8 mouse cellular contexts compared by ENCODE assay signal in the genomic region with DNA sequence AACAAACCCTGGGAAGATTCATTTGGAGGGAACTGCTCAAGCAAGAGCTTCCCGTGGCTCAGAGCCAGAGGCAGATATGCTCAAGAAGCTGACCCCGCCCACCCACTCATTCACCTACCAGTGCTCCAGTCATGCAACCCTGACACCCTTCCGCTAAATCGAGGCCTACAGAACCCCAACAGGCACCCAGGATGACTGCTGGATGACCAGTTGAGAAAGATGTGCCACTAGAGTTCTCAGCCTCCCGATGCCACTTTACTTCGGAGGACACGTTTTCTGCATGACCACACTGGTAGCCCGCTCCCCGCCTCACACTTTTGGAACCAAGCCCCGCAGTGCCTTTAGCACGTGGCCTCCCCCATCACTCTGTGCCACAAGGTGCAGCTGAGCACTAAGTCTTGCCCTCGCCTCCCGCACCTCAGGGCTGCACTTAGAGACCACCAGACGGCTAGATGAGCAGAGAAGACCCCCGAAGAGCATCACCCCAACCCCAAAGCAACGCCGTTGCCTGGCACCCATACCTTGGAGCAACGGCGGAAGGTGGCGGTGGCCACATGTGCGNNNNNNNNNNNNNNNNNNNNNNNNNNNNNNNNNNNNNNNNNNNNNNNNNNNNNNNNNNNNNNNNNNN. TPM values are rescaled to one million over a fixed set of nuclear protein-coding genes. Genes with fewer than 3 reads are reported as not detected.
DNase-seq lines count a peak whose midpoint lies in the region; ATAC-seq and TF ChIP-seq lines count a peak whose summit lies in the region.

No protein-coding gene starts in this region.

- H3K36me3 ChIP-seq in ES-E14 (ENCODE audit: control insufficient read depth, insufficient read depth, low read length, poor library complexity, severe bottlenecking), result no peaks in the 10 kb centered on the region; the same call in 1 of the 2 replicates
- H3K36me3 ChIP-seq in hindbrain, embryonic 11.5 days (ENCODE audit: control insufficient read depth, insufficient read depth, low read length), result no peaks in the 10 kb centered on the region
- no peaks in the 10 kb centered on the region for H3K36me3 ChIP-seq in liver, embryonic 16.5 days (ENCODE audit: control insufficient read depth, insufficient read depth)

- H3K9me3 ChIP-seq in ES-E14 (ENCODE audit: control insufficient read depth, insufficient read depth, low read depth, low read length), result no peaks in the 10 kb centered on the region
- H3K9me3 ChIP-seq in hindbrain, embryonic 11.5 days (ENCODE audit: control insufficient read depth, low read length), result no peaks in the 10 kb centered on the region
- H3K9me3 ChIP-seq in liver, embryonic 16.5 days (replicated peaks; ENCODE audit: control insufficient read depth, low read length), result no peaks in the 10 kb centered on the region

- peak overlapping the region; percentile 49 for H3K9ac ChIP-seq in ES-E14 (ENCODE audit: insufficient read depth, low read depth, low read length, poor library complexity, severe bottlenecking)
- H3K9ac ChIP-seq in hindbrain, embryonic 11.5 days (ENCODE audit: low read depth, low read length), result peak overlapping the region; percentile 34; the same call in 1 of the 2 replicates
- H3K9ac ChIP-seq in liver, embryonic 16.5 days (ENCODE audit: low read depth, low read length), result peak overlapping the region; percentile 50

- H3K27me3 ChIP-seq in hindbrain, embryonic 11.5 days (ENCODE audit: control insufficient read depth, insufficient read depth, low read length), result peaks cover 24% of the 10 kb centered on the region
- H3K27me3 ChIP-seq in liver, embryonic 16.5 days (ENCODE audit: control insufficient read depth, insufficient read depth, low read depth, low read length), result peaks cover 23% of the 10 kb centered on the region

- H3K4me3 ChIP-seq in ES-E14 (ENCODE audit: insufficient read depth in 1 of 2, low read depth in 1 of 2, low read length in 2 of 2, poor library complexity in 1 of 2, severe bottlenecking in 1 of 2), result peak overlapping the region; percentile 40 to 59; a peak in 3 of 4 replicates
- peak overlapping the region; percentile 38 for H3K4me3 ChIP-seq in hindbrain, embryonic 11.5 days (ENCODE audit: low read depth, low read length)
- peak overlapping the region; percentile 55 for H3K4me3 ChIP-seq in liver, embryonic 16.5 days (ENCODE audit: low read depth, low read length)

- DNase-seq in cerebellum, postnatal 10 days, result peak; percentile 79 to 83
- no peak for DNase-seq in cerebellum, adult 9-11 months
- no peak for DNase-seq in ES-E14 (ENCODE audit: low read depth, low spot score)
- peak; percentile 11 for DNase-seq in hindbrain, embryonic 11.5 days (ENCODE audit: low spot score)
- no peak for DNase-seq in T-cell, adult 2 months (ENCODE audit: low spot score)
- DNase-seq in adrenal gland, postnatal 4 days (ENCODE audit: low spot score in 2 of 2), result no peak
- DNase-seq in gastrocnemius, postnatal 10 days, result no peak

- no peak overlapping the region for H3K27ac ChIP-seq in ES-E14 (ENCODE audit: insufficient read depth, low read depth, low read length, poor library complexity, severe bottlenecking)
- no peak overlapping the region for H3K27ac ChIP-seq in hindbrain, embryonic 11.5 days (ENCODE audit: low read depth, low read length)
- H3K27ac ChIP-seq in liver, embryonic 16.5 days (ENCODE audit: low read length), result peak overlapping the region; percentile 67

- 22% methylated on average over 21 of the region's 21 CpGs for WGBS in hindbrain, embryonic 11.5 days
- 30% methylated on average over 21 of the region's 21 CpGs for WGBS in liver, embryonic 16.5 days (ENCODE audit: insufficient replicate concordance)

- ATAC-seq in hindbrain, embryonic 11.5 days (ENCODE audit: low FRiP score), result no peak
- ATAC-seq in liver, embryonic 16.5 days (ENCODE audit: low read depth), result no peak

- in situ Hi-C loops in ES-E14 (cut with MboI; ENCODE audit: low sequenced_read_pairs in 2 of 2, unreplicated experiment in 2 of 2), result no loop called here

- peak overlapping the region; percentile 85 for H3K4me2 ChIP-seq in hindbrain, embryonic 11.5 days (replicated peaks; ENCODE audit: low read depth, low read length)
- H3K4me2 ChIP-seq in liver, embryonic 16.5 days (ENCODE audit: low read depth, low read length), result peak overlapping the region; percentile 21

- H3K4me1 ChIP-seq in ES-E14 (ENCODE audit: control insufficient read depth in 2 of 2, insufficient read depth in 2 of 2, low read length in 2 of 2, poor library complexity in 1 of 2), result peaks cover 0 to 12% of the 10 kb centered on the region in 2 experiments; a peak in 1 of 4 replicates
- H3K4me1 ChIP-seq in hindbrain, embryonic 11.5 days (replicated peaks; ENCODE audit: control insufficient read depth, insufficient read depth, low read length), result no peaks in the 10 kb centered on the region
- H3K4me1 ChIP-seq in liver, embryonic 16.5 days (ENCODE audit: control insufficient read depth, low read depth, low read length), result no peaks in the 10 kb centered on the region

TF ChIP-seq in ES-E14, 5 proteins besides CTCF, POLR2A, EP300 and RAD21:
- TF ChIP-seq HCFC1 (IDR thresholded peaks at IDR 0.05; ENCODE audit: borderline replicate concordance, insufficient read depth, low read length), result no peak

RNA-seq across cellular contexts. Expression of gene Pcsk9, which starts 0.8 kb away (rescaled TPM):
- total RNA-seq in ES-E14 (2012; rRNA removed), result 1.6 and 2.9 TPM in 2 replicates
- 0.68 and 0.81 TPM in 2 replicates for polyA plus RNA-seq in hindbrain, embryonic 11.5 days (2014; fragmentation: Nextera tagmentation; extraction: Ambion mirVana)
- polyA plus RNA-seq in liver, embryonic 16.5 days (2015; fragmentation: Nextera tagmentation; extraction: Ambion mirVana), result 89.7 and 99.6 TPM in 2 replicates
- total RNA-seq in adrenal gland, postnatal 4 days (2021), result 1 to 10 TPM; 2.1 to 3.4 TPM
- total RNA-seq in gastrocnemius, postnatal 10 days (2021), result under 1 TPM in 1 of 2 experiments, not detected in 1; 0.12 TPM

RNA-seq across cellular contexts. Expression of gene Bsnd, which starts 28.8 kb away (rescaled TPM):
- 0.09 TPM in 1 of 2 replicates, not detected in the other for total RNA-seq in ES-E14 (2012; rRNA removed)
- polyA plus RNA-seq in hindbrain, embryonic 11.5 days (2014; fragmentation: Nextera tagmentation; extraction: Ambion mirVana), result not detected in 2 replicates
- not detected in 2 replicates for polyA plus RNA-seq in liver, embryonic 16.5 days (2015; fragmentation: Nextera tagmentation; extraction: Ambion mirVana)
- 1 to 10 TPM in 1 of 2 experiments, under 1 TPM in 1; 0.11 to 3.7 TPM for total RNA-seq in adrenal gland, postnatal 4 days (2021)
- under 1 TPM; 0.12 to 0.36 TPM for total RNA-seq in gastrocnemius, postnatal 10 days (2021)

Comparison
In these comparisons a context has a peak if more than half of its experiments do, and no peak if none do; other contexts are left out.
1. DNase-seq: peak in cerebellum, postnatal 10 days (2 of 2) and hindbrain, embryonic 11.5 days (single experiment); none in cerebellum, adult 9-11 months (single experiment), ES-E14 (single experiment), T-cell, adult 2 months (single experiment), adrenal gland, postnatal 4 days (0 of 2) and gastrocnemius, postnatal 10 days (single experiment).
2. Peak in every context shown above with its lines, with median percentiles within 50 percentile points of each other: H3K4me3 ChIP-seq and H3K9ac ChIP-seq.